Mouse (Mus musculus): ENCODE measurements around the gene Gm20830. TPM values are rescaled to one million over a fixed set of nuclear protein-coding genes. Genes with fewer than 3 reads are reported as not detected.
"Not testable (repeated sequence)": the region's sequence is repeated elsewhere in the genome, so short reads cannot be mapped to it uniquely, and the experiment has no call there.

The Gm20830 gene
- polyA plus RNA-seq (2015; fragmentation: Nextera tagmentation; extraction: Ambion mirVana), result not detected in 2 replicates

DNA sequence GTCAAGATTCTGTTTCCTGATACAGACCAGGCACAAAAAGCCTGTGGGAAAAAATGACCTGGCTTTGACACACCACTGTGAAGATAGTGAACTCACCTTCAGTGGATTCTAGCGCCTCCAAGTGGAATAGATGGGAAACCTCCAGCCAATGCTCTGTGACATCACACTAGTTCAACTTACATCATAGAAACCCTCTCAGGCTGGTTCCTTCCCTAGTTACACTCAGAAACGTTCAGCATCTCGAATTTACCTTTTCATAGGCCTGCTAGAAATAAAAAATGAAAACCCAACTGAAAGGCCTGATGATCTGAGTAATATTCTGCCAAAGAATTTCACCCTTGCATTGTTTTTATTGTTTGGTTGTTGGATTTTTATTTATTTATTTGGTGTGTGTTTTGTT is at the start of gene Gm20830:
Gm20830 (minus strand) TSS at position 101 of the 400 bp plus-strand sequence.
- not testable (repeated sequence) for ATAC-seq (ENCODE audit: borderline replicate concordance, extremely low read depth, low FRiP score, low TSS enrichment); H3K27ac ChIP-seq; H3K9me3 ChIP-seq; H3K4me1 ChIP-seq; H3K4me2 ChIP-seq; H3K27me3 ChIP-seq; H3K36me3 ChIP-seq; H3K9ac ChIP-seq; H3K4me3 ChIP-seq
- WGBS, result 26% methylated on average over 3 of the region's 3 CpGs

Other genes starting within 250 kb of the Gm20830 start
- gene Gm21719, start 235.4 kb downstream of the Gm20830 start, polyA plus RNA-seq (2015; fragmentation: Nextera tagmentation; extraction: Ambion mirVana), result not detected in 2 replicates

Measured in lung, embryonic 15.5 days (tissue).